Mouse (Mus musculus) MEL (cell line): Measurements from ENCODE around the gene Hoxc4. TPM values are rescaled to one million over a fixed set of nuclear protein-coding genes. Genes with fewer than 3 reads are reported as not detected.

Experiments used
- DNase-seq: peaks from one replicate; pipeline ENCODE4 v3.0.0; 2011; ENCODE audit warnings: low read depth, low spot score
- H3K27ac ChIP-seq: 2 replicates; pipeline ENCODE4 v1.5.1; 2012; ENCODE audit warnings: low read depth, mild to moderate bottlenecking, control low read depth, low read length, moderate library complexity; ENCODE audit not compliant: control insufficient read depth
- H3K27me3 ChIP-seq, 2 experiments: fragments of 150-350 bp in 1 of 2; sonication (generic) in 1 of 2; 2 replicates each; pipeline ENCODE4 v1.6.1; 2012; ENCODE audit warnings: low read length in 2 of 2, mild to moderate bottlenecking in 2 of 2, improper control_type of control experiment in 1 of 2, moderate library complexity in 1 of 2; ENCODE audit not compliant: insufficient read depth in 2 of 2, control insufficient read depth in 1 of 2
- H3K36me3 ChIP-seq, 2 experiments: 2 replicates each; pipeline ENCODE4 v1.6.1; 2012 to 2014; ENCODE audit warnings: low read length in 2 of 2, improper control_type of control experiment in 1 of 2, inconsistent platforms in 1 of 2, mild to moderate bottlenecking in 1 of 2; ENCODE audit not compliant: insufficient read depth in 2 of 2, control insufficient read depth in 1 of 2
- H3K4me1 ChIP-seq, 2 experiments: fragments of 150-350 bp in 1 of 2; sonication (generic) in 1 of 2; 2 replicates each; pipeline ENCODE4 v1.6.1; 2012; ENCODE audit warnings: low read length in 2 of 2, improper control_type of control experiment in 1 of 2, mild to moderate bottlenecking in 1 of 2; ENCODE audit not compliant: insufficient read depth in 2 of 2, control insufficient read depth in 1 of 2
- H3K4me3 ChIP-seq, 2 experiments: fragments of 150-350 bp in 1 of 2; sonication (generic) in 1 of 2; 2 replicates each; pipeline ENCODE4 v1.5.1; 2012; ENCODE audit warnings: low read depth in 2 of 2, low read length in 2 of 2, mild to moderate bottlenecking in 2 of 2, moderate library complexity in 2 of 2, control low read depth in 1 of 2, improper control_type of control experiment in 1 of 2; ENCODE audit not compliant: control insufficient read depth in 1 of 2, insufficient read depth in 1 of 2
- H3K79me2 ChIP-seq: 2 replicates; pipeline ENCODE4 v1.6.1; 2012; ENCODE audit warnings: mild to moderate bottlenecking, low read length, moderate library complexity; ENCODE audit not compliant: control insufficient read depth, poor library complexity, insufficient read depth
- H3K9ac ChIP-seq: 2 replicates; pipeline ENCODE4 v1.6.1; 2012; ENCODE audit warnings: low read depth, mild to moderate bottlenecking, control low read depth, low read length, moderate library complexity; ENCODE audit not compliant: control insufficient read depth, poor library complexity, severe bottlenecking
- H3K9me3 ChIP-seq: fragments of 150-350 bp; sonication (generic); replicated peaks from 2 replicates; pipeline ENCODE4 v1.6.1; 2012; ENCODE audit warnings: mild to moderate bottlenecking, low read length, improper control_type of control experiment, moderate library complexity; ENCODE audit not compliant: insufficient read depth
- BHLHE40 ChIP-seq: IDR thresholded peaks from 2 replicates; pipeline ENCODE4 v1.6.1; 2012; ENCODE audit warnings: low read depth, mild to moderate bottlenecking, inconsistent platforms, low read length, improper control_type of control experiment, borderline replicate concordance
- EP300 ChIP-seq, 2 experiments: IDR thresholded peaks; 2 replicates each; pipeline ENCODE4 v1.6.1; 2011; ENCODE audit warnings: improper control_type of control experiment in 2 of 2, low read length in 2 of 2, low read depth in 1 of 2, mild to moderate bottlenecking in 1 of 2
- ETS1 ChIP-seq: IDR thresholded peaks from 2 replicates; pipeline ENCODE4 v1.6.1; 2012; ENCODE audit warnings: low read depth, mild to moderate bottlenecking, inconsistent platforms, low read length, improper control_type of control experiment, moderate library complexity
- GATA1 ChIP-seq: IDR thresholded peaks from 2 replicates; pipeline ENCODE4 v1.6.1; 2011; ENCODE audit warnings: low read depth, low read length, improper control_type of control experiment
- KAT2A ChIP-seq: conservative IDR thresholded peaks from 2 replicates; pipeline ENCODE4 v1.6.1; 2012; ENCODE audit warnings: low read depth, low read length, improper control_type of control experiment, inconsistent platforms
- MAFK ChIP-seq: IDR thresholded peaks from 2 replicates; pipeline ENCODE4 v1.6.1; 2011; ENCODE audit warnings: low read depth, mild to moderate bottlenecking, low read length, improper control_type of control experiment, borderline replicate concordance
- MAZ ChIP-seq: IDR thresholded peaks from 2 replicates; pipeline ENCODE4 v1.6.1; 2012; ENCODE audit warnings: low read depth, mild to moderate bottlenecking, inconsistent platforms, low read length, improper control_type of control experiment
- MEF2A ChIP-seq: IDR thresholded peaks from 2 replicates; pipeline ENCODE4 v1.6.1; 2014; ENCODE audit warnings: low read depth, mild to moderate bottlenecking, inconsistent platforms, low read length, improper control_type of control experiment; ENCODE audit not compliant: poor library complexity, insufficient replicate concordance, severe bottlenecking; ENCODE audit errors: extremely low read depth
- MXI1 ChIP-seq: IDR thresholded peaks from 2 replicates; pipeline ENCODE4 v1.6.1; 2011; ENCODE audit warnings: mild to moderate bottlenecking, low read depth, low read length, improper control_type of control experiment
- NRF1 ChIP-seq: IDR thresholded peaks from 2 replicates; pipeline ENCODE4 v1.6.1; 2014; ENCODE audit warnings: low read depth, mild to moderate bottlenecking, inconsistent platforms, low read length, improper control_type of control experiment, moderate library complexity; ENCODE audit not compliant: poor library complexity, insufficient read depth, severe bottlenecking
- POLR2AphosphoS5 ChIP-seq: IDR thresholded peaks from 2 replicates; pipeline ENCODE4 v1.6.1; 2012; ENCODE audit warnings: low read depth, borderline replicate concordance, mild to moderate bottlenecking, inconsistent platforms, low read length, moderate library complexity, mixed read lengths
- RCOR1 ChIP-seq: IDR thresholded peaks from 2 replicates; pipeline ENCODE4 v1.6.1; 2012; ENCODE audit warnings: low read depth, mild to moderate bottlenecking, inconsistent platforms, low read length, improper control_type of control experiment
- SIN3A ChIP-seq: IDR thresholded peaks from 2 replicates; pipeline ENCODE4 v1.6.1; 2012; ENCODE audit warnings: low read length, improper control_type of control experiment, inconsistent platforms
- SMC3 ChIP-seq: IDR thresholded peaks from 2 replicates; pipeline ENCODE4 v1.6.1; 2011; ENCODE audit warnings: low read depth, low read length, improper control_type of control experiment
- TCF12 ChIP-seq: IDR thresholded peaks from 2 replicates; pipeline ENCODE4 v1.6.1; 2014; ENCODE audit warnings: low read depth, mild to moderate bottlenecking, inconsistent platforms, low read length, improper control_type of control experiment, moderate library complexity
- UBTF ChIP-seq: IDR thresholded peaks from 2 replicates; pipeline ENCODE4 v1.6.1; 2012; ENCODE audit warnings: low read depth, mild to moderate bottlenecking, inconsistent platforms, low read length, improper control_type of control experiment, moderate library complexity, borderline replicate concordance; ENCODE audit not compliant: insufficient read depth
- USF1 ChIP-seq: IDR thresholded peaks from 2 replicates; pipeline ENCODE4 v1.6.1; 2014; ENCODE audit warnings: low read depth, mild to moderate bottlenecking, inconsistent platforms, low read length, improper control_type of control experiment, moderate library complexity
- ZC3H11A ChIP-seq: IDR thresholded peaks from 2 replicates; pipeline ENCODE4 v1.6.1; 2012; ENCODE audit warnings: low read depth, mild to moderate bottlenecking, inconsistent platforms, low read length, improper control_type of control experiment
- ZMIZ1 ChIP-seq: IDR thresholded peaks from 2 replicates; pipeline ENCODE4 v1.6.1; 2012; ENCODE audit warnings: low read depth, mild to moderate bottlenecking, inconsistent platforms, low read length, improper control_type of control experiment, moderate library complexity
- polyA plus RNA-seq, 2 experiments: library from polyadenylated mRNA; stranded (reverse) in 1 of 2; unstranded in 1 of 2; fragments of >175 nt in 1 of 2; fragments of >200 nt in 1 of 2; gene quantifications; 2 replicates each; pipeline versions ENCODE4 v1.2.1 to v1.2.4; 2012; ENCODE audit warnings: low replicate concordance in 2 of 2, low read depth in 1 of 2; ENCODE audit not compliant: insufficient read length in 2 of 2, insufficient read depth in 1 of 2, missing spikeins in 1 of 2
- total RNA-seq: library from RNA; depleted of rRNA; stranded (reverse); fragments of 300-350 nt; gene quantifications from 2 replicates; pipeline ENCODE4 v1.2.3, GENCODE M21; 2012

Gene Hoxc4
- total and polyA plus RNA-seq, 3 experiments, result 2.6 to 9.4 TPM; not detected in 1

GRCm38 (mm10) chr15:102978615-102979515 lies 39.9 kb upstream of the Hoxc4 start (continued):
- no peak for TF ChIP-seq MAZ
- no peak for TF ChIP-seq POLR2AphosphoS5
- 0 out of 2 replicates have a peak, but pooled peaks have one; percentile 10 for TF ChIP-seq ETS1
- TF ChIP-seq SIN3A, result peak; percentile 16
- no peak for TF ChIP-seq ZC3H11A
- no peak for TF ChIP-seq SMC3
- no peak; the same call in 1 of the 2 replicates for TF ChIP-seq KAT2A
- TF ChIP-seq, all 39 proteins: peak for 13

DNA sequence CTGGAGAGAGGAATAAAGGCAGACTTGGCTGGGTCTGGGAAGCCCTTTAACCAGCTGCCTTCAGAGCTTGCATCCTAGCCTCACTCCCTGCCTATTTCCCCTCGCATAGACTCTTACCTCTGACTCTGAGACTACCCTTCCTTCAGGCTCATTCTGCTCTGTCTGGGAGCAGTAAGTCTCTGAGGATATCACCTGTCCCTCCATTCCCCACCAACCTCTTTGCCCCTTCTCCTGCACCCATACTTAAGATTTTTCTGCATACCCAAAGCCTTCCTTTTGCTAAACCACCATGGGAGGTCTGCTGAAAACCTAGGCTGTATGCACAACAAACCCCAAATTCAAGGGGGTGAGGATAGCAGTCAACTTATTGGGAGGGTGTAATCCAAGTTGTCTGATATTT lies 38.8 kb upstream of the Hoxc4 start:
- Histone ChIP-seq H3K9ac (no peak overlapping the region), H3K4me1 (peaks cover 16 to 23% of the 10 kb centered on the region in 2 experiments), H3K79me2 (peaks cover 53% of the 10 kb centered on the region), H3K9me3 (no peaks in the 10 kb centered on the region), H3K27me3 (no peaks in the 10 kb centered on the region), H3K27ac (no peak overlapping the region), H3K4me3 (no peak overlapping the region), H3K36me3 (peaks cover 0 to 18% of the 10 kb centered on the region in 2 experiments; a peak in 3 of 4 replicates)
- no peak for TF ChIP-seq TCF12
- TF ChIP-seq BHLHE40, result no peak
- TF ChIP-seq KAT2A, result no peak
- TF ChIP-seq ZMIZ1, result no peak
- no peak for TF ChIP-seq RCOR1
- TF ChIP-seq MEF2A, result no peak
- no peak for TF ChIP-seq NRF1
- TF ChIP-seq UBTF, result no peak
- TF ChIP-seq EP300 (IDR thresholded peaks at IDR 0.05; ENCODE audit: low read depth in 1 of 2, low read length in 2 of 2), result no peak
- no peak for TF ChIP-seq MXI1
- TF ChIP-seq MAFK, result no peak
- no peak for TF ChIP-seq USF1
- TF ChIP-seq POLR2AphosphoS5, result no peak
- no peak for TF ChIP-seq GATA1
- no peak for TF ChIP-seq MAZ
- no peak for DNase-seq
